Mouse (Mus musculus): Measurements from ENCODE around the gene Nap1l4. TPM values are rescaled to one million over a fixed set of nuclear protein-coding genes. Genes with fewer than 3 reads are reported as not detected.

Nap1l4 gene
- polyA plus RNA-seq, 1 experiment from 2014 or later = 179 TPM

- Histone ChIP-seq H3K9ac (ENCODE audit: low read length) (no peak overlapping the region), H3K9me3 (replicated peaks; ENCODE audit: control insufficient read depth, low read length) (no peaks in the 10 kb centered on the region), H3K27ac (ENCODE audit: low read depth, low read length) (no peak overlapping the region), H3K4me3 (ENCODE audit: low read depth, low read length) (no peak overlapping the region), H3K27me3 (replicated peaks; ENCODE audit: control insufficient read depth, insufficient read depth, low read length) (no peaks in the 10 kb centered on the region), H3K4me1 (ENCODE audit: control insufficient read depth, insufficient read depth, low read length) (no peaks in the 10 kb centered on the region), H3K4me2 (ENCODE audit: low read length) (no peak overlapping the region), H3K36me3 (ENCODE audit: control insufficient read depth, insufficient read depth, low read length) (peaks cover 32% of the 10 kb centered on the region)
- WGBS = 94% methylated on average over 3 of the region's 3 CpGs
- ATAC-seq (no peak), DNase-seq (ENCODE audit: low spot score) (no peak)
Observed at GRCm38 (mm10) chr7:143510593-143511334, 38.1 kb downstream of the Nap1l4 start.

- ATAC-seq = no peak
Observed at GRCm38 (mm10) chr7:143509566-143509965, 39.3 kb downstream of the Nap1l4 start.

GRCm38 (mm10) chr7:143506675-143507074, 42.2 kb downstream of the Nap1l4 start:
- H3K36me3 ChIP-seq (ENCODE audit: control insufficient read depth, insufficient read depth, low read length) = no peaks in the 10 kb centered on the region
- no peak overlapping the region for H3K4me3 ChIP-seq (ENCODE audit: low read depth, low read length)
- 31% methylated on average over 7 of the region's 7 CpGs for WGBS
- H3K9me3 ChIP-seq (replicated peaks; ENCODE audit: control insufficient read depth, low read length) = no peaks in the 10 kb centered on the region
- peak; percentile 73 for DNase-seq (ENCODE audit: low spot score)
- peak; percentile 38; the same call in 1 of the 2 replicates for ATAC-seq
- no peak overlapping the region for H3K27ac ChIP-seq (ENCODE audit: low read depth, low read length)
- no peak overlapping the region for H3K9ac ChIP-seq (ENCODE audit: low read length)
- H3K4me2 ChIP-seq (ENCODE audit: low read length) = no peak overlapping the region
- H3K4me1 ChIP-seq (ENCODE audit: control insufficient read depth, insufficient read depth, low read length) = no peaks in the 10 kb centered on the region; the same call in 1 of the 2 replicates
- H3K27me3 ChIP-seq (replicated peaks; ENCODE audit: control insufficient read depth, insufficient read depth, low read length) = peaks cover 29% of the 10 kb centered on the region

More at GRCm38 (mm10) chr7:143509566-143509965, 39.3 kb downstream of the Nap1l4 start:
- no peak overlapping the region for H3K4me3 ChIP-seq (ENCODE audit: low read depth, low read length)
- WGBS = 61% methylated on average over 1 of the region's 1 CpGs
- no peak overlapping the region for H3K9ac ChIP-seq (ENCODE audit: low read length)
- 0 out of 2 replicates have a peak, but pooled peaks cover 3% of the 10 kb centered on the region for H3K27me3 ChIP-seq (replicated peaks; ENCODE audit: control insufficient read depth, insufficient read depth, low read length)
- DNase-seq (ENCODE audit: low spot score) = no peak
- no peaks in the 10 kb centered on the region for H3K9me3 ChIP-seq (replicated peaks; ENCODE audit: control insufficient read depth, low read length)
- no peaks in the 10 kb centered on the region for H3K4me1 ChIP-seq (ENCODE audit: control insufficient read depth, insufficient read depth, low read length)
- H3K36me3 ChIP-seq (ENCODE audit: control insufficient read depth, insufficient read depth, low read length) = peaks cover 20% of the 10 kb centered on the region
- H3K4me2 ChIP-seq (ENCODE audit: low read length) = no peak overlapping the region
- H3K27ac ChIP-seq (ENCODE audit: low read depth, low read length) = no peak overlapping the region

GRCm38 (mm10) chr7:143506271-143506670, 42.6 kb downstream of the Nap1l4 start:
- no peak overlapping the region for H3K4me2 ChIP-seq (ENCODE audit: low read length)
- no peaks in the 10 kb centered on the region for H3K9me3 ChIP-seq (replicated peaks; ENCODE audit: control insufficient read depth, low read length)
- 67% methylated on average over 7 of the region's 7 CpGs for WGBS
- DNase-seq (ENCODE audit: low spot score) (no peak), ATAC-seq (no peak)
- H3K9ac ChIP-seq (ENCODE audit: low read length) = no peak overlapping the region
- H3K36me3 ChIP-seq (ENCODE audit: control insufficient read depth, insufficient read depth, low read length) = no peaks in the 10 kb centered on the region
- no peak overlapping the region for H3K27ac ChIP-seq (ENCODE audit: low read depth, low read length)
- H3K4me3 ChIP-seq (ENCODE audit: low read depth, low read length) = no peak overlapping the region
- no peaks in the 10 kb centered on the region; the same call in 1 of the 2 replicates for H3K4me1 ChIP-seq (ENCODE audit: control insufficient read depth, insufficient read depth, low read length)
- H3K27me3 ChIP-seq (replicated peaks; ENCODE audit: control insufficient read depth, insufficient read depth, low read length) = peaks cover 33% of the 10 kb centered on the region

GRCm38 (mm10) chr7:143505823-143506222, 43.1 kb downstream of the Nap1l4 start:
- Histone ChIP-seq H3K27ac (ENCODE audit: low read depth, low read length) (no peak overlapping the region), H3K9ac (ENCODE audit: low read length) (no peak overlapping the region), H3K27me3 (replicated peaks; ENCODE audit: control insufficient read depth, insufficient read depth, low read length) (peaks cover 38% of the 10 kb centered on the region), H3K4me2 (ENCODE audit: low read length) (no peak overlapping the region), H3K4me1 (ENCODE audit: control insufficient read depth, insufficient read depth, low read length) (no peaks in the 10 kb centered on the region; the same call in 1 of the 2 replicates), H3K36me3 (ENCODE audit: control insufficient read depth, insufficient read depth, low read length) (no peaks in the 10 kb centered on the region), H3K9me3 (replicated peaks; ENCODE audit: control insufficient read depth, low read length) (no peaks in the 10 kb centered on the region), H3K4me3 (ENCODE audit: low read depth, low read length) (no peak overlapping the region)
- DNase-seq (ENCODE audit: low spot score) (peak; percentile 66), ATAC-seq (no peak)
- 29% methylated on average over 11 of the region's 11 CpGs for WGBS

GRCm38 (mm10) chr7:143505411-143505810, 43.5 kb downstream of the Nap1l4 start:
- no peaks in the 10 kb centered on the region for H3K9me3 ChIP-seq (replicated peaks; ENCODE audit: control insufficient read depth, low read length)
- H3K4me1 ChIP-seq (ENCODE audit: control insufficient read depth, insufficient read depth, low read length) = no peaks in the 10 kb centered on the region; the same call in 1 of the 2 replicates
- no peak overlapping the region for H3K9ac ChIP-seq (ENCODE audit: low read length)
- ATAC-seq (no peak), DNase-seq (ENCODE audit: low spot score) (no peak)
- H3K27ac ChIP-seq (ENCODE audit: low read depth, low read length) = no peak overlapping the region
- H3K36me3 ChIP-seq (ENCODE audit: control insufficient read depth, insufficient read depth, low read length) = no peaks in the 10 kb centered on the region
- peaks cover 42% of the 10 kb centered on the region for H3K27me3 ChIP-seq (replicated peaks; ENCODE audit: control insufficient read depth, insufficient read depth, low read length)
- no peak overlapping the region for H3K4me3 ChIP-seq (ENCODE audit: low read depth, low read length)
- WGBS = 83% methylated on average over 2 of the region's 2 CpGs
- H3K4me2 ChIP-seq (ENCODE audit: low read length) = no peak overlapping the region

- no peak overlapping the region for H3K4me2 ChIP-seq (ENCODE audit: low read length)
- H3K27me3 ChIP-seq (replicated peaks; ENCODE audit: control insufficient read depth, insufficient read depth, low read length) = peaks cover 45% of the 10 kb centered on the region
- H3K4me3 ChIP-seq (ENCODE audit: low read depth, low read length) = no peak overlapping the region
- no peaks in the 10 kb centered on the region for H3K36me3 ChIP-seq (ENCODE audit: control insufficient read depth, insufficient read depth, low read length)
- 88% methylated on average over 6 of the region's 6 CpGs for WGBS
- no peak overlapping the region for H3K9ac ChIP-seq (ENCODE audit: low read length)
- ATAC-seq (no peak), DNase-seq (ENCODE audit: low spot score) (no peak)
- H3K9me3 ChIP-seq (replicated peaks; ENCODE audit: control insufficient read depth, low read length) = no peaks in the 10 kb centered on the region
- no peak overlapping the region for H3K27ac ChIP-seq (ENCODE audit: low read depth, low read length)
- no peaks in the 10 kb centered on the region; the same call in 1 of the 2 replicates for H3K4me1 ChIP-seq (ENCODE audit: control insufficient read depth, insufficient read depth, low read length)
Observed at GRCm38 (mm10) chr7:143503926-143504325, 45.0 kb downstream of the Nap1l4 start.

- 7% methylated on average over 51 of the region's 51 CpGs for WGBS
- Histone ChIP-seq H3K36me3 (ENCODE audit: control insufficient read depth, insufficient read depth, low read length) (no peaks in the 10 kb centered on the region), H3K9ac (ENCODE audit: low read length) (peak within 1 kb of the TSS; percentile 47), H3K27ac (ENCODE audit: low read depth, low read length) (no peak within 1 kb of the TSS), H3K9me3 (replicated peaks; ENCODE audit: control insufficient read depth, low read length) (no peaks in the 10 kb centered on the region), H3K4me1 (ENCODE audit: control insufficient read depth, insufficient read depth, low read length) (no peaks in the 10 kb centered on the region; the same call in 1 of the 2 replicates), H3K4me3 (ENCODE audit: low read depth, low read length) (peak within 1 kb of the TSS; percentile 37), H3K4me2 (ENCODE audit: low read length) (peak within 1 kb of the TSS; percentile 68), H3K27me3 (replicated peaks; ENCODE audit: control insufficient read depth, insufficient read depth, low read length) (peaks cover 45% of the 10 kb centered on the region)
- DNase-seq (ENCODE audit: low spot score) = peak; percentile 25
- ATAC-seq = peak; percentile 47; the same call in 1 of the 2 replicates
Observed at GRCm38 (mm10) chr7:143502418-143503200, 46.3 kb downstream of the Nap1l4 start, which contains the start of gene Phlda2. Gene Phlda2, minus strand, starts transcription at chr7:143503150.
